Mouse (Mus musculus): ENCODE results near the gene Stx4a. TPM values are rescaled to one million over a fixed set of nuclear protein-coding genes. Genes with fewer than 3 reads are reported as not detected.
A peak's percentile ranks its signal among the peaks of the same experiment; 100 is the strongest.
"Not testable (repeated sequence)": the region's sequence is repeated elsewhere in the genome, so short reads cannot be mapped to it uniquely, and the experiment has no call there.

The Stx4a gene
- total and polyA plus RNA-seq, 3 experiments: 54.0 to 102 (median 79.6) TPM

DNA sequence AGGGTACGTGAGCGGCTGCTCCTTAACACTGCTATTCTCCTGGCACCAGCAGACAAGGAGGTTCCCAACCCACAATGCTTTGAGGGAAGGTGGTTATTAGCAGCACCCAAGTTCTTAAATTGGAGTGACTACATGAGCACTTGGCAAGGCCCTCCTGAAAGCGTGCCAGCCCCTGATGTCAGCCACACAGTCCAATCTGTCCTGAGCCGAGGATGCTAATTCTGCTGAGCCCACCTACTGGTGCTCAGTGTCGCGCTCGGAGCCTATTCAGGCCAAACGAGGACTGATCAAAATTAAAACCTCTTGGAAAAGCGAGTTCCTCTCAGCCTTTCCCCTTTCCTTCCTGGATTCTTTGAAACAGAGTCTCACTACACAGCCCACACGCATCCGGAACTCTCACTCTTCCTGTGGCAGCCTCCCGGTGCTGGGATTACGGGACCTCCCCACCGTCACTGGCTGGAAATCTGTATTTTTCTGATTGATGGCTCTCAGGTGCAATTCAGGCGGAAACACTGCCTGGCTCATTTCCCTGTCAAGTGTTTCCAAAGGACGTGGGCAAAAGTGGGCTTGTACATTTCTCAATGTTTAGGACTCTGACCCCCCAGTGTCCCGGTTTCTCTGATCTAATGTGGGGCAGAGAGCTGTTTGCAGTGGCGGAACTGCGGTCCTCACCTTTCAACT is 9.7 kb upstream of the Stx4a start:
- DNase-seq: peak; percentile 79

GRCm38 (mm10) chr7:127815116-127815665 is 8.9 kb upstream of the Stx4a start:
- no peak for DNase-seq

GRCm38 (mm10) chr7:127815954-127816821 is 7.9 kb upstream of the Stx4a start:
- DNase-seq: peak; percentile 63

DNA sequence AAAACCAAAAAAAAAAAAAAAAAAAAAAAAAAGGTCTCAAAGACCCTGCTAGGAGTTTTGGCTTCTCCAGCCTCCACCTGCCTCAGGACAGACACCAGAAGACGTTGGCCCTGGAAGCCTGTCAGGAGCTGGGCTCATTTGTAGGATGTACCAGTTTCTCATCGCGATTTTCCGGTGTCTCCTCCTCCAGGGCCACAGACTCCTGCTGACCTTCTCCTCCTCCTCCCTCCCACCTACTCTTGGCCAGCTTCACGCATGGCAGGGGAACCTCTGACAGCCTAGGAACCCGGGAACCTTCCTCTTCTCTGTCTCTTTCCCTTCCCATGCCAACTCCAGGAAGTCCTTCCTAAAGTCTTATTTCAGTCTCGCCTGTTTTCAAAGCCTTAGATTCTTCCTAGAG is 7.0 kb upstream of the Stx4a start:
- no peak for DNase-seq

- DNase-seq: no peak
Observed at GRCm38 (mm10) chr7:127817776-127818175, 6.3 kb upstream of the Stx4a start.

DNA sequence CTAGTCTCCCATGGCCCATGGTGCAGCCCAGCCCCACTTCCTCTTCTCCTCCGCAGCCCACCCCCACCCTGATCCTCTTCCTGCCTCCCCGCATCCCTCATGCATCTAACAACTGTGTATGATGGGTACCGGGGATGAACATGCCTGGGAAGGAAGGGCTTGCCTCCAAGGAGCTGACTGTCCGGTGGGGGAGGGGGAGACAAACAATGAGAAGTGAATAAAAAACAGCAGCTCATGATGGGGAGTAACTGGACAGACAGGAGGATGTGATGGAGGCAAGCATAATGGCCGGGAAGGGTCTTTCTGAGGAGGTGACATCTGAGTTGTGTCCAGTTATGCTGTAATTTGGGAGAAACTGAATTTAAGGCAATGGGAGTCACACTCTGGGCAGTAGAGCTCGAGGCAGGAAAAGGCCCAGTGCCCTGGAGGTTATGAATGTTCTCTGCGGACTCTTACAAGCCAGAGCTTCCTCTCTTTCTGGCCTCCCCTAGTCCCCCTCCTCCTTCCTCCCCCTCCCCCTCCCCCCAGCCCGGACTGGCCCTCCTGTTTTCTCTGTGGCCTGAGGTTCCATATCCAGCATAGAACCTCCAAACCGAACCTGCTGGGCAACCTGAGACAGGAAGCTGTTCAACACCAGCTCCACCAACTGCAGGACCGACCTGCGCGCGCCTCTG is 3.1 kb upstream of the Stx4a start:
- DNase-seq: no peak

DNA sequence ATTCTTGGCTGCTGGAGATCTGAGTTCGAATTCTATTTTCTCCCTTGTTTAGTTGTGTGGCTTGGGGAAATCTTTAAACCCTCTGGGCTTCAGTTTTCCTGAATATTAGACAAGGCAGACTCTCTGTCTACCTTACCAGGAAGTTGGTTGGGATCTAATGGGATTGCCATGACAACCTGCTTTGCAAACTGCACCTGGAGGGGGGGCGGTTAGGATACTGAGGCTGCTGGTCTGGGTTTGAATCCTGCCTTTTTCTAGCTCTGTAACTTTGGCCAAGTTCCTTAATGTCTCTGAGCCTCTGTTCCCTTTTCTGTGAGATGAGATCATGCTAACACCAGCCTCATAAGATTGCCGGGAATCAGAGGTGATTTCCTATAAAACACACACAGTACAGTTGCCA is 1.6 kb upstream of the Stx4a start:
- DNase-seq: no peak

GRCm38 (mm10) chr7:127823236-127824171 is 590 bp upstream of the Stx4a start:
- DNase-seq: no peak

DNA sequence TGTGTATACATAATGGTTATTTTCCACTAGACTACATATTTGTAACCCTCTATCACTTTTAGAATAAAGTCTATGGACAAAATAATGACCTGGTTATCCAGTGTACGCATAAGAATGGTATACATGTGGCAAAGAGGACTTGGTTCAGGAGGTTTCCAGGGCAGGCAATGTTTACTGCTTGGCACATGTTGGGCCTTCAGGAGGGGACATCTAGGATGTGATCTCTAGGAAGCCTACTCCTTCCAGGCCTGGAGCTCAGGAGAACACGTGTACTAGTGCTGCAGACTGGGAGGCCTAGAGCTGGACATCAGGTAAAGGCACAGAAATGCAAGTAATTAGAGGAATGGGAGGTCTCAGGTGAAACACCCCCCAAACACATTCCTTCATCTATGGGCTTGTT is 11.5 kb downstream of the Stx4a start:
- DNase-seq: no peak

DNA sequence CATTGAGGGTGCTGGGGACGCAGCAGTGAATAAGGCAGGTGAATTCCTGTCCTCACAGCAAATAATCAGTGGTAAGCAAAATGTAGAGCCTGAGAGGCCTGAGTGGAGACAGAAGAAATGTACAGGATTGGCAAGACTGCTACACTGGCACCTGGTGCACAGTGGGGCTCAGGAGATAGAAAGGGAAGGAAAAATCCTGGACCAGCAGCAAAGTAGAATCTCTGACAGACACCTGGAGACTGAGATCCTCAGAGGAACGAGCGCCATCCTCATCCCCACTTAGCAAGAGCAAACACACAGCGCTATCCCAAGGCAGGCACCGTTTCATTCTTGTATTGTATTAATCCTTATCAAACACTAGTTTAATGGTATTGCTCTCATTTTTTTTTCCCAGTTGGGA is 13.4 kb downstream of the Stx4a start:
- DNase-seq: no peak

GRCm38 (mm10) chr7:127837878-127838277 is 13.8 kb downstream of the Stx4a start:
- not testable (repeated sequence) for DNase-seq

DNA sequence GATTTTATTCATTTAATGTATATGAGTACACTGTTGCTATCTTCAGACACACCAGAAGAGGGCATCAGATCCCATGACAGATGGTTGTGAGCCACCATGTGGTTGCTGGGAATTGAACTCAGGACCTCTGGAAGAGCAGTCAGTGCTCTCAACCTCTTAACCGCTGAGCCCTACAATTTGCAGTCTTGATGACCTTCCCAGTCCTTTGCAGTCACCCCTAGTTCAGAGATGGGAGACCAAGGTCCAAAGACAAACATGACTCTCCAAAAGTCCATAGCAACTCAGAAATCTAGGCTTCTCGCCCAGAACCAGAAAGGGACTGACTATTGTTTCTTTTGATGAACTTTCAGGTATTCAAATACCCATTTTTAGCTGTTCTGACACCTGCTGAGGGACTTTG is 15.9 kb downstream of the Stx4a start:
- DNase-seq: not testable (repeated sequence)

DNA sequence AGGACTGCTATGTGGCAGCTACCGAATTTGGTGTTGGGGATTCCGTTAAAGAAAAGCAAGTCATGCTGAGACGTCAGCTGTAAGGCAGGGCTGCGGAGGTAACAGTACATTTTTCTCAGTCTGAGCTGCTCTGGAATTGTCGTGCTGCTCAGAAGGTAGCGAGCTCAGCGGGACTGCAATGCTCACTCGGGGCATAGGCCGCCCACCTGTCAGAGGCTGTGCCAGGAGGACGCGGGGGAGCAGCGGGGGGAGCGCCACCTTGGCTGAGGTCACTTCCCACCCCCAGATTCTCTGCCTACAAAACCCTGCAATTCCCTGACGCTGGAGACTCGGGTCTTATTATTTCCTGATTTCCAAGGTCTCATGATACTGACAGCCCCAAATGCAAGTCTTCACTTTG is 16.8 kb downstream of the Stx4a start:
- peak; percentile 62 for DNase-seq

GRCm38 (mm10) chr7:127841340-127842000 is 17.4 kb downstream of the Stx4a start:
- peak; percentile 97 for DNase-seq

- DNase-seq: peak; percentile 87
Observed at GRCm38 (mm10) chr7:127842001-127842718, 18.1 kb downstream of the Stx4a start.

- no peak for DNase-seq
Observed at GRCm38 (mm10) chr7:127849973-127850875, 26.1 kb downstream of the Stx4a start.

GRCm38 (mm10) chr7:127850906-127851305 is 26.8 kb downstream of the Stx4a start:
- DNase-seq: peak; percentile 24

DNA sequence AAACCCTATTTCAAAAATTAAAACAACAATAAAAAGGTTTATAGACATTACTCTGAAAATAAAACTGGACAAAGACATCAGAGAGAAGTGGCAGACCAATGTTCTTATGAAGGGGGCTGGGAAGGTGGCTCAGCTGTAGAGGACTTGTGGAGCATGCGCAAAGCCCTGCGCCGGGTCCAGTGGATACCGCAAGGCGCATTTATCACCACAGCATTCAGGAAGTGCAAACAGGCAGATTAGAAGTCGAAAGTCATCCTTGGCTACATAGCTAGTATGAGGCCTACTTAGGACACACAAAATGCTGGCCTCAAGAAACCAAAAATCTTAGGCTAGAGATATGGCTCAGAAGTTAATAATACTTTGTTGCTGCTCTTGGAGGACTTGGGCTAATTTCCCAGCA is 34.2 kb downstream of the Stx4a start:
- no peak for DNase-seq

GRCm38 (mm10) chr7:127866434-127866833 is 42.3 kb downstream of the Stx4a start:
- no peak for DNase-seq
